Mouse (Mus musculus): ENCODE data around the gene 1700092M07Rik. TPM values are rescaled to one million over a fixed set of nuclear protein-coding genes. Genes with fewer than 3 reads are reported as not detected.

1700092M07Rik gene
- total RNA-seq (2022): 1 to 10 TPM in 3 of 4 experiments, not detected in 1; 2.0 to 3.3 (median 2.4) TPM

DNA sequence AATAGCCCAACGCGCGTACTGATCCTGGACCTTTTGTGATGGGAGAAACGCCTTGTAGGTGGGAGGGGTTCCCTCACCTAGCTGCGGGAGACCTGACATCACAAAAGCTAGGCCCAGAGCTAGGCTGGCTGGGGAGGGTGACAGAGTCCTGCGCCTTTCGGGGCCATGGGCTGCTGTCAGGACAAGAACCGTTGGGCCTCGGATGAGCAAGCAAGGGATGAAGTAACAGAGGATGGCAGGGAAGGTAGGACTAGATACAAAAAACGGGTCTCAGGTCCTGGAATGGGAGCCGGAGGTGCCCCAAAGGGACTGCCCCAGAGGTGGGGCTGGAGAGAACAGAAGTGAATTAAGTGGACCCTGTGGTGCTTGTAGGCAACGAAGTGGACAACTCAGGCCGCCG, at the start of gene 1700092M07Rik:
1700092M07Rik (plus strand) TSS at position 116 of the 400 bp plus-strand sequence.
- DNase-seq (ENCODE audit: low spot score in 2 of 2): no peak

DNA sequence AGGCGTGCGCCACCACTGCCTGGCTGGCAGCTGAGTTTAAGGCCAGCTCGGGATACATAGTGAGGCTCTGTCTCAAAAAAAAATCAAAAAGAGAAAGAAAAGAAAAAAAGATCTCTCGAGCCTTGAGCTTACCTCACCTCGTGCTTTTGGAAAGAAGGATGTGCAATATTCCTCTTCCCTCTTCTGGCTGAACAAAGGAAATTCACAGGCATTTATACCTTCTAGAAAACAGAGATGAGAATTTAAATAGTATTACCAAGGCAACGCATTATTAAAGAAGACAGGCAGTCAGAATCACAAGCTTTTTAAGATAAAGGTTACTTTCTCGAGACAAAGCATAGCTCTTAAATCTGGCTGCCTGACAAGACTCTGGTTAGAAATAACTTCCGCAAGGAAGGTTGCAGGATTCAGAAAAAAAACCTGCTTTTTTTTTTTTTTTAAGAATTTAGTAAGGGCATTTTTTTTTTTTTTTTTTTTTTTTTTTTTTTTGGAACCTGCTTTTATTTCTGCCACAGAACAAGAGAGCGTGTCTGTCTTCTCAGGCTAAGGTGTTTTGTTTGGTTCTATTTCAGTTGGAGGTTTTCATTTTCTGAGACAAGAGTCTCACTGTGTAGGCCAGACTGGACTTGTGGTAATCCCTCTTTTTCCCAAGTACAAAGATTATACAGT, 48.5 kb upstream of the 1700092M07Rik start:
- DNase-seq (ENCODE audit: low spot score in 2 of 2): no peak

- no peak for DNase-seq (ENCODE audit: low spot score in 2 of 2)
Measured at GRCm38 (mm10) chr19:8692740-8693139, 47.8 kb upstream of the 1700092M07Rik start.

DNA sequence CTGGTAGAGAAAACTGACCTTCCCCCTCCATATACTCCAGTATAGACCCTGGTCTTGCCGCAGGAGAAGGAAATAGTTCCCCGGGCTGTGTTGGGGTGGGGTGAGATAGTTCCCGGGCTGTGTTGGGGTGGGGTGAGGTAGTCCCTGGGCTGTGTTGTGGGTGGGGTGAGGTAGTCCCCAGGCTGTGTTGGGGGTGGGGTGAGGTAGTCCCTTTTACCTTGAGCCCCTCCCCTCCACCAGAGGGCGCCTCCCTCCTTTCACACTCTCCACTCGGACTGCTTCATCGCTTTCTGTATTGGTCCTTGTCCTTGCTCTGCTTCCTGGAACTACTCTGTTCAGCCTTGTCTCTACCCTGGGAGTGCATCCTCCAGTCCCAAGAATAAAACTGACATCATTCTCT, 45.2 kb upstream of the 1700092M07Rik start:
- no peak for DNase-seq (ENCODE audit: low spot score in 2 of 2)

DNA sequence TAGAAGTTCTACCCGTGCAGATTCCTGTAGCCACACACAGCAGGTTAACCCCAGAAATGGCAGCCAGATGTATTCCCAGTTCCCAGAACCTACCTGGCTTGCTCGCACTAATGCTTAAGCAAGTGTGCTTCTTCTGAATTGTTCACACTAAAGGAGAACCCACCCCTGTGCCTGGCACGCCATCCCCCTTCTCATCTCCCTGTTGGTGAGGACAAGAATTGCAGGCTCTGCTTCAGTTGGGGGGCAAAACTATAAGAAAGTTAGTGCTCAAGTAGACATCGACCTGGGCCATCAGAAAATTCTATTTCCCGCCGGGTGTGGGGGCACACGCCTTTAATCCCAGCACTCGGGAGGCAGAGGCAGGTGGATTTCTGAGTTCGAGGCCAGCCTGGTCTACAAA, 40.9 kb upstream of the 1700092M07Rik start:
- DNase-seq (ENCODE audit: low spot score in 2 of 2): no peak

DNA sequence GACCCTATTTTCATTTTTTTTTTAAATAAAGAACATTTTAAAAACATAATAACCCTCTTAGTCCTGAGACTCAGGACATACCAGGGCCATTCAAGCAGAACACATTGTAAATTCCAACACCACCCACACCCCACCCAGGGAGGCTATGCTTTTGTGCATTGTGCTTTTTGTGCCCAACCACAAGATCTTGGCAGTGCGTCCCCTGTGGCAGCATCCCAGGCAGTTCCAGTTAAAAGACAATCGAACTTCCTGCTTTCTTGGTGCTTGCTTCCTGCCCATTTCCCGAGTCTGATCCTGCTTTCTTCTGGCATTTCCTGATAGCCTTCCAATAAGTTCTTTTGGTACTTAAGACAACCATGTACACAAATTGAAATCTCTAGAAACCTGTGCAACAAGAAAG, 38.1 kb upstream of the 1700092M07Rik start:
- no peak for DNase-seq (ENCODE audit: low spot score in 2 of 2)

DNA sequence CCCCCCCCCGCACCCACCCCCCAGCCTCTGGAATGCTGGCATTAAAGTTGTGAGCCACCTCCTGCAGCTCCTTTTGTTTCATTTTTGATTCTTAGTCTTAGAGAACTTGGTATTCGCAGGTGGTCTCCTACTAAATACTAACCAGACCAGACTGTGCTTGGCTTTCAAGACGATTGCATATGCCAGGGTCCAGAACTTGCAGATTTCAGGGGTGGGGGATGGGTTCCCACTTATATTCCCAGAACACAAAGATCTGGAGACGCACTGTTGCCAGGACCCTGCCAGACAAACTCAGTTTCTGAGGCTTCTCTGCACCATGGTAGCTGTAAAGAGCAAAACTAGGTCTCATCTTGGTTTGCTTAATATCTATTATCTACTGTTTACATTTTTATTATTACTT, 36.9 kb upstream of the 1700092M07Rik start:
- no peak for DNase-seq (ENCODE audit: low spot score in 2 of 2)

DNA sequence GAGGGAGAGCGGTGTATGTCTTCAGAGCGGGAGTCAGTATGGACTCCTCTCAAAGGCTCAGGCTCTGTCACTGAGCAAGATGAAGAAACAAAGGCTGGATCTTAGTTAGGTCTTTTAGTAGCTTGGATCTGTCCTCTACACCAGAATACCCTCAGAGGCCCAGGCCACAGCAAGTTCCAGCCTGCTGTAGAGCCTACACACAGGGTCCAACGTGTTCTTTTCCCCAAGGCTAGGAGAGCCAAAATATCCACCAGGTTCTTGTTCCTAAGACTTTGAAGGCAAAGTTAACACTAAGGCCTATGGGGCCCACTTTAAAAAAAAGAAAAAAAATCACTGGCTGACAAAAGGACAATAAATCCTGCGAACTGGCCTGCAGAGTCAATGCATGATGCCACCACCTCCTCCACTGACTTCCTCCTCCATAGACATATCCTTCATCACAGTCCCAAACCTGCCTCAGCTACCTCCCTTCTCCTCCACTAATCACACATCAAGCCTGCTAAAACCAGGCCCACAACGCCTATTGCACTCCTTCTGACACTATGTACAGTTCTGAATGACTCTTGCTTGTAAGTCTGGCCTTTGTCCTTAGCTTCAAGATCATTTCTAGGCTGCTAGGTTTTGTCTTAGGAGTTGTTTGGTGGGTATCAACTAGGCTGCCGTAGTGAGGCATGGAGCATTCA, 35.4 kb upstream of the 1700092M07Rik start:
- DNase-seq (ENCODE audit: low spot score in 2 of 2): no peak

- DNase-seq (ENCODE audit: low spot score in 2 of 2): no peak
Measured at GRCm38 (mm10) chr19:8706132-8706667, 34.3 kb upstream of the 1700092M07Rik start.

DNA sequence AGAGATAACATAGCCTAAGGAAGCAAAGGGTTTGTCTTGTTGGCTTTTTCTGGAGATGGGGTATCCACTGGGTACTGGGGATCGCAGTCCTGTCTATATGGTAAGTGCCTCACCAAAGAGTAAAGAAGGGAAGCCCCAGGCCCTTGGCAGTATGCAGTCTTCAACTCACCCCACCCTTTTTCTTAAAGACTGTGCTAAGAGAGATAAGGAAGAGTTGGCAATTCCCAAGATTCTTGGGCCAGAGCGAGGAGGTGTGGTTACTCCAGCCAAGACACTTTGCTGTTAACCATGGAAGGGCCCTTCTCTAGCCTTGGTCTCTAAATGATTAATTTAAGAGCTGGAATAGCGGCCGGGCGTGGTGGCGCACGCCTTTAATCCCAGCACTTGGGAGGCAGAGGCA, 33.6 kb upstream of the 1700092M07Rik start:
- no peak for DNase-seq (ENCODE audit: low spot score in 2 of 2)

DNA sequence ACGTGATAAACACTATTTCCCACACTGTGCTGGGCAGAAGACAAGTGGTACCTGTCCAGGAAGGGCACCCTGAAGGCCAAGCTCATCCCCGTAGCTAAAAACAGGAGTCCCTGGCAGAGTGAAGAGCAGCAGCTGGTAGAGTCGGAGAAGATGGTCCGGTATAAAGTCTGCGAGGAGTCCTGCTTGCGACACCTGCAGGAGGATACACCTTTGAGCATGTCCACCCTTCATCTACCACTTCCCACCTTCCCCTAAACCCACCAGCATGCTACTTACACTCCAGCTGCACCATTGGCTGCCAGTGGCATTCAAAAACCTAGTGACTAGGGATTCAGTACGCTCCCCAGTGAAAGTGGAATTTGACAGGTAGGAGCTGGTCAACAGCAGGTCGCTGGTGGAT, 31.6 kb upstream of the 1700092M07Rik start:
- DNase-seq (ENCODE audit: low spot score in 2 of 2): no peak

GRCm38 (mm10) chr19:8710057-8710456, 30.5 kb upstream of the 1700092M07Rik start:
- no peak for DNase-seq (ENCODE audit: low spot score in 2 of 2)

- no peak for DNase-seq (ENCODE audit: low spot score in 2 of 2)
Measured at GRCm38 (mm10) chr19:8711506-8711905, 29.0 kb upstream of the 1700092M07Rik start.

- no peak for DNase-seq (ENCODE audit: low spot score in 2 of 2)
Measured at GRCm38 (mm10) chr19:8711949-8712869, 28.3 kb upstream of the 1700092M07Rik start.

DNA sequence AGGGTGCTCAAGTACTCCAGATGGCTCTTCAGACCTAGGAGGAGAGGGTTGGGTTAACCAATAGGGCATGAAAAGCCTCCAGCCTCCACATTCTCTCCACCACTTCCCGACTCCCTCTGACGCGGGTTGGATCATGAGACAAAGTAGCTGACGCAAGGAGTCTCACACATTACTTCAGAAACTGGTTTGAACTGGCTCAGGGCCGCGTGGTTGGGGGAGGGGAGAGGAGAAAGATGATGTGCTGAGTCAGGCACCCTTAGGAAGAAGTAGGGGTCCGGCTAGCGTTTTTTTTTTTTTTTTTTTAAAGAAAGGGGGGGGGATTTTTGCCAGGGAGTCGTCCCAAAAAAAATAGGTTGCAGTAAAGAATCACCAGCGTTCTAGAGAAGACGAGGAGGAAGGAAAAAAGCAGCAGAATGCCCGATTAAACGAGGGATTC, 27.6 kb upstream of the 1700092M07Rik start:
- DNase-seq (ENCODE audit: low spot score in 2 of 2): peak; percentile 51 to 64

- DNase-seq (ENCODE audit: low spot score in 2 of 2): peak; percentile 87 to 94
Measured at GRCm38 (mm10) chr19:8713306-8713996, 27.1 kb upstream of the 1700092M07Rik start.

- no peak for DNase-seq (ENCODE audit: low spot score in 2 of 2)
Measured at GRCm38 (mm10) chr19:8713997-8714652, 26.4 kb upstream of the 1700092M07Rik start.

- no peak for DNase-seq (ENCODE audit: low spot score in 2 of 2)
Measured at GRCm38 (mm10) chr19:8714653-8715481, 25.7 kb upstream of the 1700092M07Rik start.

All from layer of hippocampus, adult 8-10 months (tissue).